Mouse (Mus musculus) thymus, adult 2 months (tissue): Measurements from ENCODE around the gene Efcab12. TPM values are rescaled to one million over a fixed set of nuclear protein-coding genes. Genes with fewer than 3 reads are reported as not detected.

ENCODE experiments used
- DNase-seq: peaks from one replicate; pipeline ENCODE4 v3.0.0; 2021
- H3K27ac ChIP-seq: fragments of 200-500 bp; 2 replicates; pipeline ENCODE4 v1.5.1; 2012; ENCODE audit warnings: low read length, control low read depth; ENCODE audit not compliant: control insufficient read depth, insufficient read depth
- H3K27me3 ChIP-seq: fragments of 200-500 bp; 2 replicates; pipeline ENCODE4 v1.6.1; 2012; ENCODE audit warnings: mild to moderate bottlenecking, low read length, moderate library complexity, mixed read lengths; ENCODE audit not compliant: control insufficient read depth, insufficient read depth
- H3K36me3 ChIP-seq: fragments of 200-500 bp; 2 replicates; pipeline ENCODE4 v1.6.1; 2012; ENCODE audit warnings: mild to moderate bottlenecking, low read length, moderate library complexity; ENCODE audit not compliant: control insufficient read depth, insufficient read depth
- H3K4me1 ChIP-seq: fragments of 200-500 bp; replicated peaks from 2 replicates; pipeline ENCODE4 v1.6.1; 2012; ENCODE audit warnings: low read length; ENCODE audit not compliant: control insufficient read depth, insufficient read depth
- H3K4me3 ChIP-seq: fragments of 200-500 bp; 2 replicates; pipeline ENCODE4 v1.5.1; 2012; ENCODE audit warnings: mild to moderate bottlenecking, low read length, control low read depth, moderate library complexity; ENCODE audit not compliant: control insufficient read depth, insufficient read depth
- CTCF ChIP-seq: fragments of 200-500 bp; IDR thresholded peaks from 2 replicates; pipeline ENCODE4 v1.5.1; 2012; ENCODE audit warnings: mild to moderate bottlenecking, control low read depth, low read length, moderate library complexity, borderline replicate concordance; ENCODE audit not compliant: control insufficient read depth, poor library complexity, insufficient read depth; ENCODE audit errors: extremely low read depth
- POLR2A ChIP-seq: fragments of 200-500 bp; IDR thresholded peaks from 2 replicates; pipeline ENCODE4 v1.6.1; 2012; ENCODE audit warnings: mild to moderate bottlenecking, low read length, control low read depth, moderate library complexity; ENCODE audit not compliant: control insufficient read depth, poor library complexity, insufficient read depth; ENCODE audit errors: extremely low read depth
- WGBS: fragments of 180-500 bp; shearing (Covaris S2); methylation state at CpG from one replicate; pipeline ENCODE4 v1.1.7; 2018; 5-methylcytosine and 5-hydroxymethylcytosine counted together
- polyA plus RNA-seq: library from polyadenylated mRNA; depleted of rRNA; stranded (reverse); fragments of >200 nt; gene quantifications from 2 replicates; pipeline ENCODE4 v1.2.3, GENCODE M21; 2012

The Efcab12 gene
- polyA plus RNA-seq, 1 experiment: 0.46 TPM

GRCm38 (mm10) chr6:115773966-115774413, 64.2 kb downstream of the Efcab12 start:
- Histone ChIP-seq H3K27ac (no peak overlapping the region), H3K4me3 (peak overlapping the region; percentile 47), H3K27me3 (no peaks in the 10 kb centered on the region), H3K4me1 (peaks cover 24% of the 10 kb centered on the region), H3K36me3 (no peaks in the 10 kb centered on the region)
- peak; percentile 26 for DNase-seq
- no peak for TF ChIP-seq CTCF
- TF ChIP-seq POLR2A: no peak
- WGBS: 0% methylated on average over 14 of the region's 14 CpGs

DNA sequence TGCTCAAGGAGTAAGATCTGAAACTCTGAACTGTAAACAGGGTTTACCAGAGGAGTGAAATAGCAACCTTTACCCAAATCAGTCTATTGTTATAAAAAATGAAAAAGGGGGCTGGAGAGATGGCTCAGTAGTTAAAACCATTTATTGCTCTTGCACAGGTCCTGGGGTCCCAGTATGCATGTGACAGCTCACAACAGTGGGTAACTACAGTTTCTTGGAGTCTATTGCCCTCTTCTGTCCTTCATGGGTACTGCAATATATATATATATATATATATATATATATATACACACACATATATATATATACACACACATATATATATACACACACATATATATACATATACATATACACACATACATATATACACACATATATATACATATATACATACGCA, 65.6 kb downstream of the Efcab12 start:
- no peaks in the 10 kb centered on the region for H3K36me3 ChIP-seq
- no peak for DNase-seq
- H3K27ac ChIP-seq: no peak overlapping the region
- H3K27me3 ChIP-seq: no peaks in the 10 kb centered on the region
- no peak overlapping the region for H3K4me3 ChIP-seq
- 83% methylated on average over 1 of the region's 1 CpGs for WGBS
- no peak for TF ChIP-seq CTCF
- TF ChIP-seq POLR2A: no peak
- peaks cover 31% of the 10 kb centered on the region for H3K4me1 ChIP-seq

DNA sequence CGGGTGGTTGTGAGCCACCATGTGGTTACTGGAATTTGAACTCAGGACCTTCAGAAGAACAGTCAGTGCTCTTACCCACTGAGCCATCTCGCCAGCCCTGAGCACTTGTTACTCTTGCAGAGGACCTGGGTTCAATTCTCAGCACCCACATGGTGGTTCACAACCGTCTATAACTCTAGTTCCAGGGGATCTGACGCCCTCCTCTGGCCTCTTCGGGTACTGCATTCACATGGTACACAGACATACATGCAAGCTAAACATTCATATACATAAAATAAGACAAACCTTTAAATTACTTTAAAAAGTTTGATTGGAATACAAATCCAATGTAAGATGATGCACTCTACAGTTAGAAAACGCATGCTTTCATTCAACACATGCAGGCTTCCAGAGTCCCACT, 66.0 kb downstream of the Efcab12 start:
- no peak for TF ChIP-seq POLR2A
- no peak for TF ChIP-seq CTCF
- no peak for DNase-seq

DNA sequence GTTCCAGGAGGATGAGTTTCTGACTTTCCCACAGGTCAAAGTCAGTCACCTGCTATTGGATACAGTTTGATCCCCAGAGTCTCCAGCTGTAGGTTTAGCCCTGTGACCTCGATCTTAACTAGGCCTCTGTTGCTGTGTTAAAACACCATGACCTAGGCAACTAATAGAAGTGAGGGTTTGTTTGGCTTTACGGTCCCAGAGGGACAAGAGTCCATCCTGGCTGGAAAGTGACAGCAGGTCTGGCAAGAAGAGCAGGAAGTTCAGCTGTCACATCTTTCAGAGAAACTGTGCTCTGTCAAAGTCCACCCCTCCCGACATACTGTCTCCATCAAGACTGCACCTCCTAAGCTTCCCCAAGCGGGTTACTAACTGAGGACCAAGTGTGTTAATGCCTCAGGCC, 67.4 kb downstream of the Efcab12 start:
- Histone ChIP-seq H3K4me1 (peaks cover 28% of the 10 kb centered on the region), H3K27me3 (no peaks in the 10 kb centered on the region), H3K27ac (no peak overlapping the region), H3K36me3 (no peaks in the 10 kb centered on the region), H3K4me3 (no peak overlapping the region)
- DNase-seq: no peak
- TF ChIP-seq POLR2A: no peak
- TF ChIP-seq CTCF: no peak
- WGBS: 93% methylated on average over 4 of the region's 4 CpGs

More for the DNA sequence above, 66.0 kb downstream of the Efcab12 start:
- Histone ChIP-seq H3K27ac (no peak overlapping the region), H3K27me3 (no peaks in the 10 kb centered on the region), H3K36me3 (no peaks in the 10 kb centered on the region), H3K4me3 (no peak overlapping the region), H3K4me1 (peaks cover 35% of the 10 kb centered on the region)
- WGBS: 87% methylated on average over 6 of the region's 6 CpGs

DNA sequence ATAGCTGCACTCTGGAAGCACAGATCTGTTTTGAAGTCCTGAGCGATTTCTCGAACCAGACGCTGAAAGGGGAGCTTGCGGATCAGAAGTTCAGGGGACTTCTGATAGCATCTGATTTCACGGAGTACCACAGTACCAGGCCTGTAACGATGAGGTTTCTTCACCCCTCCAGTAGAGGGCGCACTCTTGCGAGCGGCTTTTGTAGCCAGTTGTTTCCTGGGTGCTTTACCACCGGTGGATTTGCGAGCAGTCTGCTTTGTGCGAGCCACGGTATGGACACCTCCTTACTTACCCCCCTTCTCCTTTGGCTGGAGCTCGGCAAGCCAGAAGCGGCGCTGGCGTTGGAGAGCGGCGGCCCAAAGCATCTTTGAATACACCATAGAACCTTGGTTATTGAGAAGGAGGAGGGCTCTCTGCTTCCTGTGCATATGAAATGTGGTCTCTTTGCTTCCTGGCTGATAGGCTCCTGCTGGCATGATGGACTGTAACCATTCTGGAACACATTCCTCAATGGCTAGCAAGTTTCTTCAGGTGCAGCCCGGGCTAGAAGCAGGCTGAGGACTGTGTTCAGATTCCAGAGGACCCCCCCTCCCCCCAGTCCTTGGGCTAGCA, 68.0 kb downstream of the Efcab12 start:
- WGBS: 82% methylated on average over 20 of the region's 20 CpGs
- Histone ChIP-seq H3K36me3 (no peaks in the 10 kb centered on the region), H3K4me3 (no peak overlapping the region), H3K27ac (no peak overlapping the region), H3K27me3 (no peaks in the 10 kb centered on the region), H3K4me1 (peaks cover 21% of the 10 kb centered on the region)
- DNase-seq: no peak
- TF ChIP-seq POLR2A: no peak
- 0 out of 2 replicates have a peak, but pooled peaks have one; percentile 24 for TF ChIP-seq CTCF

- WGBS: 62% methylated on average over 4 of the region's 4 CpGs
- Histone ChIP-seq H3K27ac (peak overlapping the region; percentile 41; the same call in 1 of the 2 replicates), H3K4me3 (no peak overlapping the region)
Measured at GRCm38 (mm10) chr6:115768207-115768606, 70.0 kb downstream of the Efcab12 start.

More at GRCm38 (mm10) chr6:115768207-115768606, 70.0 kb downstream of the Efcab12 start:
- no peak for TF ChIP-seq CTCF
- TF ChIP-seq POLR2A: no peak
- no peaks in the 10 kb centered on the region for H3K36me3 ChIP-seq
- no peaks in the 10 kb centered on the region for H3K27me3 ChIP-seq
- no peak for DNase-seq
- peaks cover 26% of the 10 kb centered on the region for H3K4me1 ChIP-seq
